Mouse (Mus musculus) limb, embryonic 12.5 days (tissue): ENCODE results near the gene Fez1. TPM values are rescaled to one million over a fixed set of nuclear protein-coding genes. Genes with fewer than 3 reads are reported as not detected.

Experiments used
- ATAC-seq: fragments of 200-750 bp; cut with Nextera tagmentation; 2 replicates; pipeline ENCODE4 v1.8.0; 2017; ENCODE audit warnings: low read depth, moderate TSS enrichment; ENCODE audit not compliant: insufficient number of reproducible peaks, insufficient read depth, low FRiP score, low TSS enrichment
- H3K27ac ChIP-seq: fragments of 300-500 bp; sonication (generic); 2 replicates; pipeline ENCODE4 v1.5.1; 2016; ENCODE audit warnings: mild to moderate bottlenecking, moderate library complexity
- H3K27me3 ChIP-seq: fragments of 300-500 bp; sonication (generic); 2 replicates; pipeline ENCODE4 v1.6.1; 2016; ENCODE audit warnings: mild to moderate bottlenecking, moderate library complexity
- H3K36me3 ChIP-seq: fragments of 300-500 bp; sonication (generic); 2 replicates; pipeline ENCODE4 v1.6.1; 2016; ENCODE audit warnings: mild to moderate bottlenecking, moderate library complexity
- H3K4me1 ChIP-seq: fragments of 300-500 bp; sonication (generic); replicated peaks from 2 replicates; pipeline ENCODE4 v1.6.1; 2016
- H3K4me2 ChIP-seq: fragments of 300-500 bp; sonication (generic); 2 replicates; pipeline ENCODE4 v1.6.1; 2016; ENCODE audit warnings: mild to moderate bottlenecking, moderate library complexity
- H3K4me3 ChIP-seq: fragments of 300-500 bp; sonication (generic); replicated peaks from 2 replicates; pipeline ENCODE4 v1.5.1; 2016; ENCODE audit warnings: mild to moderate bottlenecking
- H3K9ac ChIP-seq: fragments of 300-500 bp; sonication (generic); replicated peaks from 2 replicates; pipeline ENCODE4 v1.6.1; 2016; ENCODE audit warnings: mild to moderate bottlenecking, moderate library complexity
- H3K9me3 ChIP-seq: fragments of 300-500 bp; sonication (generic); 2 replicates; pipeline ENCODE4 v1.6.1; 2016; ENCODE audit warnings: mild to moderate bottlenecking, moderate library complexity
- WGBS: fragments of 180-500 bp; shearing (Covaris S2); methylation state at CpG from one replicate; pipeline ENCODE4 v1.1.7; 2016; 5-methylcytosine and 5-hydroxymethylcytosine counted together
- polyA plus RNA-seq: library from polyadenylated mRNA; unstranded; fragments of >200 nt; fragmentation: Nextera tagmentation; extraction: Ambion mirVana; gene quantifications from 2 replicates; pipeline ENCODE4 v1.2.1, GENCODE M21; 2016

Gene Fez1
- polyA plus RNA-seq, 1 experiment from 2014 or later: 20.9 TPM

GRCm38 (mm10) chr9:36805256-36805975 lies 16.2 kb upstream of the Fez1 start:
- 58% methylated on average over 3 of the region's 3 CpGs for WGBS
- Histone ChIP-seq H3K36me3 (no peaks in the 10 kb centered on the region), H3K9me3 (no peaks in the 10 kb centered on the region), H3K4me3 (no peak overlapping the region), H3K27me3 (no peaks in the 10 kb centered on the region), H3K27ac (no peak overlapping the region), H3K4me2 (no peak overlapping the region), H3K4me1 (peaks cover 8% of the 10 kb centered on the region; the same call in 1 of the 2 replicates), H3K9ac (no peak overlapping the region)
- no peak for ATAC-seq

- H3K9me3 ChIP-seq: no peaks in the 10 kb centered on the region
- H3K27ac ChIP-seq: no peak overlapping the region
- 75% methylated on average over 5 of the region's 5 CpGs for WGBS
- ATAC-seq: no peak
- peaks cover 8% of the 10 kb centered on the region; the same call in 1 of the 2 replicates for H3K4me1 ChIP-seq
- H3K4me3 ChIP-seq: no peak overlapping the region
- H3K4me2 ChIP-seq: no peak overlapping the region
- no peak overlapping the region for H3K9ac ChIP-seq
- H3K27me3 ChIP-seq: no peaks in the 10 kb centered on the region
- H3K36me3 ChIP-seq: no peaks in the 10 kb centered on the region
These were observed 13.4 kb upstream of the Fez1 start for GRCm38 (mm10) chr9:36808126-36808785.

DNA sequence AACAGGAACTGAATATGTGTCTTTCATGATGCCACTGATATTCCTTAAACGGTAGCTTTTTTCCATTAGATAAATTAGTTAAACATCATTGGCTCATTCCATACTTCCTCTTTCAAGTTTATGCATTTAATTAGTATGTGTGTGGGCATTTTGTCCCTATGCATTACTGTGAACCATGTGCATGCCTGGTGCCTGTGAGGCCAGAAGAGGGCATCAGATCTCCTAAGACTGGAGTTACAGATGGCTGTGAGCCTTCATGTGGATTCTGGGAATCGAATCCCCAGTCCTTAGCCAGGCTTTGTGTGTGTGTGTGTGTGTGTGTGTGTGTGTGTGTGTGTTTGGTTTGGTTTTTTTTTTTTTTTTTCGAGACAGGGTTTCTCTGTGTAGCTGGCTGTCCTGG lies 7.2 kb upstream of the Fez1 start:
- H3K4me3 ChIP-seq: no peak overlapping the region
- 77% methylated on average over 2 of the region's 3 CpGs for WGBS

DNA sequence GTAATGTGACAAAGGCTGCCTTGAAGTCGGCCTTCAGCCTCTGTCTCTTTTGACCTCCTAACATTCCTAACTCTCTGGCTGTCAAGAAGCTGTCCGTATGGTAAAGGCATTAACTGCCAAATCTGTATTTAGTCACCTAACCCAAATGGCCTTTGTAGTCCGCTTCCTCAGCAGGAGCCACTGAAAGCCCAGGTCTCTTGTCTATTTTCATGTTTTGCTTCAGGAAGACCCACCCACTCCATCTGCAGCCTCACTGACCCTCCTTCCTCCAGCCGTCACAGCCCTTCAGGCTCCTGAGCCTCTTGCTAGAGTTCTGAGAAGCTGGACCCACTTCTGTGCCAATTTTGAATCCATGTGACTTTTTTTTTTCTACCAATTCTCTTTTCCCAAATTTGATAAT lies 2.8 kb upstream of the Fez1 start:
- ATAC-seq: no peak
- H3K9ac ChIP-seq: no peak overlapping the region
- H3K4me1 ChIP-seq: peaks cover 8% of the 10 kb centered on the region
- H3K4me2 ChIP-seq: no peak overlapping the region
- H3K27me3 ChIP-seq: no peaks in the 10 kb centered on the region
- H3K9me3 ChIP-seq: no peaks in the 10 kb centered on the region
- 52% methylated on average over 4 of the region's 4 CpGs for WGBS
- H3K4me3 ChIP-seq: no peak overlapping the region
- no peak overlapping the region for H3K27ac ChIP-seq
- no peaks in the 10 kb centered on the region for H3K36me3 ChIP-seq

More for the DNA sequence above, 7.2 kb upstream of the Fez1 start:
- H3K27ac ChIP-seq: no peak overlapping the region
- H3K36me3 ChIP-seq: no peaks in the 10 kb centered on the region
- no peak overlapping the region for H3K9ac ChIP-seq
- no peak for ATAC-seq
- no peak overlapping the region for H3K4me2 ChIP-seq
- no peaks in the 10 kb centered on the region for H3K4me1 ChIP-seq
- no peaks in the 10 kb centered on the region for H3K27me3 ChIP-seq
- no peaks in the 10 kb centered on the region for H3K9me3 ChIP-seq

DNA sequence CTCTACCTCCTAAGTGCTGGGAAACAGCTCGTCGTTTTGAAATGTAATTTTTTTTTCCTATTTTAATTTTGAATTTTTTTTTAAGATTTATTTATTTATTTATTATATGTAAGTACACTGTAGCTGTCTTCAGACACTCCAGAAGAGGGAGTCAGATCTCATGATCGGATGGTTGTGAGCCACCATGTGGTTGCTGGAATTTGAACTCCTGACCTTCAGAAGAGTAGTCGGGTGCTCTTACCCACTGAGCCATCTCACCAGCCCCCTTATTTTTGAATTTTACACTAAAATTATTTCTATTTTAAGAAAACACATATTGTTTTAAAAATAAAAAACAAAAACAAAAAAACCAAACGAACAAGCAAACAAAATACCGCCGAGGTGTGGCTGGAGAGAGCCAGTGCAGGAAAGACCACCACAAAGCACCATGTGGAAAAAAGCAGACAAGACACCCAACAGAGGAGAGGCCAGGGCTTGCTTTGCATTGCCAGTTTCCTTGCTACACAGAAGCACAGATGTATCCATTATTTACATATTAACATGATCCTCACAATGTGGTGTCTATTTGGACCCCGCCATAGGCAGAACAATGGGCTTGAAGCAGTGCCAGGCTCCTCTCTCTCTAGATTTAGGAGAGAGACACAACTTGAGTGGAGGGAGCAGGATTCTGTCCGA lies 558 bp upstream of the Fez1 start:
- H3K4me3 ChIP-seq: peak overlapping the region; percentile 22; the same call in 1 of the 2 replicates
- peak; percentile 66; the same call in 1 of the 2 replicates for ATAC-seq

DNA sequence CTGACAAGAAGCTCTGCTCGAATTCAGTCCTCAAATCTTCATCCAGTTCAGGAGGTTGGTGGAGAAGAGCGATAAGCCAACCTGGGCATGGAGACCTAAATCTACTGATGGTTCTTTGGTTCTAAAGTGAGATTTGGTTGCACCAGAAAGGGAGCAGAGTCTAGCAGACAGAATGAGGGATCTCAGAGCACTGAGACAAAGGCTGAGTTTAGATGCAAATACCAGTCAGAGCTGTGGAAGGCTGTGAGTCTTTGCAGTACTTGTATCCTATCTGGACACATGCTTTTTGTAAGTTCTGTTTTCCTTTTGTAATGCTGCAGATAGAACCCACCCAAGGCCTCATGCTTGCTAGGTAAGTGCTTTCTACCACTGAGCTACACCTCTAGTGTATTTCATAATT lies 360 bp downstream of the Fez1 start:
- 35% methylated on average over 2 of the region's 2 CpGs for WGBS
- Histone ChIP-seq H3K9ac (no peak overlapping the region), H3K9me3 (no peaks in the 10 kb centered on the region), H3K4me3 (no peak overlapping the region), H3K4me1 (peaks cover 8% of the 10 kb centered on the region), H3K36me3 (no peaks in the 10 kb centered on the region), H3K4me2 (peak overlapping the region; percentile 49), H3K27me3 (no peaks in the 10 kb centered on the region), H3K27ac (0 out of 2 replicates have a peak overlapping the region, but pooled peaks have one; percentile 20)
- no peak for ATAC-seq

More for the DNA sequence above, 558 bp upstream of the Fez1 start:
- peaks cover 8% of the 10 kb centered on the region for H3K4me1 ChIP-seq
- no peaks in the 10 kb centered on the region for H3K27me3 ChIP-seq
- no peak overlapping the region for H3K9ac ChIP-seq
- peak overlapping the region; percentile 49 for H3K4me2 ChIP-seq
- H3K9me3 ChIP-seq: no peaks in the 10 kb centered on the region
- no peaks in the 10 kb centered on the region for H3K36me3 ChIP-seq
- 47% methylated on average over 9 of the region's 9 CpGs for WGBS
- 0 out of 2 replicates have a peak overlapping the region, but pooled peaks have one; percentile 20 for H3K27ac ChIP-seq

GRCm38 (mm10) chr9:36826612-36827363 lies 5.1 kb downstream of the Fez1 start:
- Histone ChIP-seq H3K9ac (no peak overlapping the region), H3K27me3 (0 out of 2 replicates have a peak, but pooled peaks cover 7% of the 10 kb centered on the region), H3K4me1 (peaks cover 4% of the 10 kb centered on the region), H3K4me2 (no peak overlapping the region), H3K36me3 (no peaks in the 10 kb centered on the region), H3K4me3 (no peak overlapping the region), H3K27ac (no peak overlapping the region), H3K9me3 (no peaks in the 10 kb centered on the region)
- WGBS: 56% methylated on average over 2 of the region's 2 CpGs
- no peak for ATAC-seq

- Histone ChIP-seq H3K36me3 (no peaks in the 10 kb centered on the region), H3K27me3 (peaks cover 30% of the 10 kb centered on the region), H3K9ac (no peak overlapping the region), H3K4me2 (no peak overlapping the region), H3K27ac (no peak overlapping the region), H3K4me3 (no peak overlapping the region), H3K4me1 (no peaks in the 10 kb centered on the region; the same call in 1 of the 2 replicates), H3K9me3 (no peaks in the 10 kb centered on the region)
- ATAC-seq: no peak
- WGBS: 72% methylated on average over 6 of the region's 6 CpGs
These were observed 9.7 kb downstream of the Fez1 start for GRCm38 (mm10) chr9:36831401-36831800.

GRCm38 (mm10) chr9:36832529-36832928 lies 10.9 kb downstream of the Fez1 start:
- WGBS: 1% methylated on average over 32 of the region's 32 CpGs
- Histone ChIP-seq H3K27ac (no peak overlapping the region), H3K36me3 (no peaks in the 10 kb centered on the region), H3K4me2 (peak overlapping the region; percentile 87), H3K9me3 (no peaks in the 10 kb centered on the region), H3K9ac (peak overlapping the region; percentile 38), H3K4me1 (no peaks in the 10 kb centered on the region; the same call in 1 of the 2 replicates), H3K27me3 (peaks cover 30% of the 10 kb centered on the region), H3K4me3 (peak overlapping the region; percentile 49)
- ATAC-seq: peak; percentile 89

DNA sequence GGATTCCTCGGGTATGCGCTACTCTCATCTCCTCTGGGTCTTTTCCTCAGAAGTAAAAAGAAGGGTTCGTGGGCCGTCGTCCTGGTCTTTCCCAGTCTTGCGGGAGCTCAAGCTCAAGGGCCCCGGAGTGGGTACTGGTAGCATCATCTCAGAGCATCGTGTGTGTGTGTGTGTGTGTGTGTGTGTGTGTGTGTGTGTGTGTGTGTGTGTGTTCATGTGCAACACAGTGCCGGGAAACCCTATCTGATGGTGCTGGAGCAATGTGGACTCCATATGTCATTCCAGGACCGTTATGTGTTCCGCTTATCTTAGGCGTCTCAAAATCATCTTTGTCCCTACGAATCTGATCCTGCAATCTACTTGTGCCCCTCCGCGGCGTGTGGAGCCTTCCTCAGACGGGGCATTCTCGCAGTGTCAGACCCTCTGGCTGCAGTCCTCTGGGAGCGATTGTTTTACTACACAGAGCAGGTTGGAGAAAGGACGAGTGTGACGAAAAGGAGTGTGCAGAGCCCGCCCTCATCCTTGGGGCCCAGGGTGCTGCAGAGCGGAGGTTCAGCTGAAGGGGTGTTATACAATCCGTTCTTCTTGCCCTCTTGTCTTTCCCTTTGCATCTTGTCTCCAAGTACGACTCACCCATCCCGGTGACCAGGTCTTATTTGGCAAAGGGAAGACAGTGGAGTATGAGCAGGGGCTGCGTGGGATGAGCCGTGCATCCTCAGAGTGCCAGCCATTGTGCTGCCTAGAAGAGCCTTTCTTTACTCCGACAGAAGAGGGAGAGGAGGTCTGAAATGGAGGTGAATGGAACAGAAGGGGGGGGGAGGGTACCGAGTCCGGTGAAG lies 11.6 kb downstream of the Fez1 start:
- Histone ChIP-seq H3K9me3 (no peaks in the 10 kb centered on the region), H3K27ac (no peak overlapping the region), H3K4me2 (peak overlapping the region; percentile 87), H3K36me3 (no peaks in the 10 kb centered on the region), H3K4me1 (no peaks in the 10 kb centered on the region; the same call in 1 of the 2 replicates), H3K9ac (peak overlapping the region; percentile 38), H3K4me3 (peak overlapping the region; percentile 49), H3K27me3 (peaks cover 30% of the 10 kb centered on the region)
- WGBS: 4% methylated on average over 31 of the region's 31 CpGs
- ATAC-seq: peak; percentile 72; the same call in 1 of the 2 replicates
